Mouse (Mus musculus) inflammation-experienced regulatory T-cells (primary cell): ENCODE data around the gene Cyren. TPM values are rescaled to one million over a fixed set of nuclear protein-coding genes. Genes with fewer than 3 reads are reported as not detected.

Experiments used
- polyA plus RNA-seq, 2 experiments: library from polyadenylated mRNA; unstranded; fragments of 100-300 nt; shearing (Covaris generic); gene quantifications; one replicate each; pipeline ENCODE4 v1.2.1; 2017

Gene Cyren
- 1 to 10 TPM; 9.4 to 9.7 TPM for polyA plus RNA-seq

GRCm38 (mm10) chr6:34877509-34878321 is at the start of gene Cyren:
Gene Cyren, minus strand, starts transcription at chr6:34878060.

GRCm38 (mm10) chr6:34919956-34920355 is 42.1 kb upstream of the Cyren start, which contains the start of gene Stra8:
Gene Stra8, plus strand, starts transcription at chr6:34920163.

GRCm38 (mm10) chr6:34910371-34911219 is 32.7 kb upstream of the Cyren start, which contains the start of gene Wdr91:
Gene Wdr91, minus strand, starts transcription at chr6:34910876.

GRCm38 (mm10) chr6:34862791-34863403 is 15.0 kb downstream of the Cyren start, which contains the start of gene Tmem140:
Gene Tmem140, plus strand, starts transcription at chr6:34863146.

Other genes with a start within 250 kb of the Cyren start
- 1 to 10 TPM; 1.6 to 1.9 TPM for gene Agbl3, start 97.6 kb downstream of the Cyren start, polyA plus RNA-seq
- 10 to 100 TPM; 16.1 to 17.4 TPM for gene Tmem140, start 14.9 kb downstream of the Cyren start, polyA plus RNA-seq
- 10 to 100 TPM; 17.4 to 22.6 TPM for gene Wdr91, start 32.8 kb upstream of the Cyren start, polyA plus RNA-seq
- 1 to 10 TPM in 1 of 2 experiments, under 1 TPM in 1; 0.13 to 1.2 TPM for gene Stra8, start 42.1 kb upstream of the Cyren start, polyA plus RNA-seq
- gene Slc23a4, start 110.3 kb upstream of the Cyren start, polyA plus RNA-seq, result 1 to 10 TPM in 1 of 2 experiments, under 1 TPM in 1; 0.29 to 1.8 TPM